Mouse (Mus musculus): ENCODE data around the gene Hnf1b.

DNA sequence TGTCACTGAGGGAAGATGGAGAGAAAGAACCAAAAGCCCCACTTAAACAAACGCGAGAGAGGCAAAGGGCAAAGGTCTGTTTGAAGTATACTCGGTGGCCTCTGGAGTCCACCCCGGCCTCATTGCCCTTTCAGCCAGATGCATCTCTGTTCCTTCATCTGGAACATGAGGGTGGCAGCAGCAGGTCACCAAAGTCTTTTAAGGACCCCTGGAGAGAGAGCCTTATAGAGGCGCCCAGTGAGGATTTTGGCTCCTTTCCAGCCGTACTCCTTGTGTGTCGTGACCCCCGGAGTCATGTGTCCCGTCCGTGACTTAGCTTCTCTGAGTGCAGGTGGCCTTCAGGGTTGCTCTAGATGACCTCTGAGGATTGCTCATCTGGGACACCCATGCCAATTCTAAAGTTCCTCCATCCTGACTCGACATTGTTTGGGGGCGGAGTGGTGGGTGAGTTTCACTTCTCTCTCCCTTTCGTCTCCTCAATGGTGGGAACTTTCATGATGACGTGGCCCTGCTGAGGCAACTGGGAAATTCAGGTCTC, 15.8 kb upstream of the Hnf1b start:
- TF ChIP-seq EP300 (IDR thresholded peaks at IDR 0.05; ENCODE audit: insufficient read depth, low read depth, low read length) (no peak), POLR2A (IDR thresholded peaks at IDR 0.05; ENCODE audit: insufficient read depth, low read depth, low read length) (no peak), CTCF (IDR thresholded peaks at IDR 0.05) (no peak)

All from heart, adult 2 months (tissue).